Mouse (Mus musculus): ENCODE results near the gene Rpl27a.

- TF ChIP-seq CTCF (IDR thresholded peaks at IDR 0.05; ENCODE audit: insufficient read depth, low read length) (no peak), POLR2A (IDR thresholded peaks at IDR 0.05; ENCODE audit: borderline replicate concordance, extremely low read depth, low read depth, low read length) (no peak)
Observed at GRCm38 (mm10) chr7:109546726-109547125, 27.8 kb downstream of the Rpl27a start.
